Mouse (Mus musculus): ENCODE data around the gene Ogfr.

DNA sequence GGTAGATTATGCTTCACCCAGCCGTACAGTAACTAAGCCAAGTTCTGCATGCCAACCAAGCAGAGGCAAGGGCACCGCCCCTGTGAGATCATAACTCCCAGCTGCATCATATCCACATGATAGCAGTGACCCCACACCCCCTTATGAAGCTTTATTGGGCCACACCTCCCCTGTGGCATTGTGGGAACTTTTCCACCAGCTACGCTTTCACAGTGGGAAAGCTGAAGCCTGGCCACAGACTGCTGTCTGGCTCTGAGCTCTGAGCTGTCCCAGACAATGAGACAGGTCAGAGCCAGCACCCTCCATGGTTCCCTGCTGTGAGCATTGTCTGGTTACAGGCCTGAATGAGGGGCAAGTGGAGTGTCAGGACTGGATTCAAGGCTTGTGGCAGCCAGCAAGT is 8.0 kb upstream of the Ogfr start, which contains the start of gene Mrgbp:
- no peak for TF ChIP-seq CTCF (IDR thresholded peaks at IDR 0.05; ENCODE audit: low read depth, low read length)
- TF ChIP-seq POLR2A (IDR thresholded peaks at IDR 0.05; ENCODE audit: extremely low read depth, insufficient read depth, low read length) = no peak
